Mouse (Mus musculus): ENCODE results near the gene Gpc4.

DNA sequence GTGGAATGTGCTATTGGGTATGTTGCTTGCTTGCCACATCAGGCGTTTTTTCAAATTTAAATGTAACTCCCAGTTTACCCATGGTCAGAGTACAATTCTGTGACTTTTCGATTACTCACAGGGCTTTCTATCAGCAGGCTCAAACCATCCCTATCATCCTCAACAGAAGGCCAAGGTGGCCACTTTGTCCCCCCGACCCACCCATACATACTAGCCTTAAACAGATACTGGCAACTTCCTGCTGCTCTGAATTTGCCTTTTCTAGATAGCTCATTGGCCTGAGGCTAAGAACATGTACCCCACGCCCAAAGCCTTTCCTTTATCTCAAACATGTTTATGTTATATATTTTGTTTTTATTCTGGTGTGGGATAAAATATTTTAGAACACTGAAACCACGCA lies 51.4 kb downstream of the Gpc4 start:
- TF ChIP-seq CTCF (IDR thresholded peaks at IDR 0.05; ENCODE audit: extremely low read depth, insufficient read length, insufficient replicate concordance, low read depth, low read length) (no peak), POLR2A (IDR thresholded peaks at IDR 0.05; ENCODE audit: low read depth, low read length) (no peak)

Measured in small intestine, adult 2 months (tissue).